Mouse (Mus musculus): ENCODE results near the gene Brca2.

The Brca2 gene

DNA sequence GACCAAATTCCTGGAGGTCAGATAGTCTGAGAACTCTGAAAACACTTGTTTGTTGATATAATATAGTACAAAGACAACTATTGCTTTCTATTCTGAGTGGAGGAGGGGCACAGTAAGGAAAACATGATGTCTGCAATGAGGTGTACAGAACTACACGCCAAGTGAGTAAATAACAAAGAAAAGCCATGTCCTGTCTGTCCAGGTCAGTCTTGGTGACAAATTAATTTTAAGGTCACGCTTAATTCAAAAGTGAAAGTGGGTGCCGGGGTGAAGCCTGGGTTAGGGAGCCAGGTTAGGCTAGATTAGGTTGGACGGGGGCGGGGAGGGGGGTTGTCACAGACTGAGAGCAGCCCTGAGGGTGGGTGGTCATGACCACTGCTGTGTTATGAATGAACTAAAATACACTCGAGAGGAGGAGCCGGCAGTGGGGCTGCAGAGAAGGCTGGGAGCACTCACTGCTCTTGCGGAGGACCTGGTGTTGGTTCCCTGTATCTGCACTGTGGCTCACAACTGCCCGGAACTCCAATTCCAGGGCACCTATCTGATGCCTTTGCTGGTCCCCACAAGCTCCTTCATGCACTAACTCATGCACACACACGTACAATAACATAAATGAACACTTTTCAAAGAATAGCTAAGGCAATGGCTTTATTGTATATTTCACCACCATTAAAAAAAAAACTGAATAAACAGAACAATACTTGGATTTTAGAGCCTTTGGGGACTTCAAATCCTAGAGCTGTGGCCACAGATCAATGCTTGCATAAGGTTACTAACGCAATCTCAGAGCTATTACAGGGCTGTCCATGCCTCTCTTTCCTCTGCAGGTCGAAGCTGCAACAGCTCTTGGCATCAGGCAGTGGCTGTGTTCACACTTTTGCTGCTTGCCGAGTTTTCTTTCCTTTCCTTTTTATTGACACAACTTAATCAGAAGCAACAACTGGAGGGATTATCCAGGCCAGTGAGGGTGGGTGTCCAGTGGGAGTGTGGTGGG lies 77.2 kb downstream of the Brca2 start:
- DNase-seq = no peak

DNA sequence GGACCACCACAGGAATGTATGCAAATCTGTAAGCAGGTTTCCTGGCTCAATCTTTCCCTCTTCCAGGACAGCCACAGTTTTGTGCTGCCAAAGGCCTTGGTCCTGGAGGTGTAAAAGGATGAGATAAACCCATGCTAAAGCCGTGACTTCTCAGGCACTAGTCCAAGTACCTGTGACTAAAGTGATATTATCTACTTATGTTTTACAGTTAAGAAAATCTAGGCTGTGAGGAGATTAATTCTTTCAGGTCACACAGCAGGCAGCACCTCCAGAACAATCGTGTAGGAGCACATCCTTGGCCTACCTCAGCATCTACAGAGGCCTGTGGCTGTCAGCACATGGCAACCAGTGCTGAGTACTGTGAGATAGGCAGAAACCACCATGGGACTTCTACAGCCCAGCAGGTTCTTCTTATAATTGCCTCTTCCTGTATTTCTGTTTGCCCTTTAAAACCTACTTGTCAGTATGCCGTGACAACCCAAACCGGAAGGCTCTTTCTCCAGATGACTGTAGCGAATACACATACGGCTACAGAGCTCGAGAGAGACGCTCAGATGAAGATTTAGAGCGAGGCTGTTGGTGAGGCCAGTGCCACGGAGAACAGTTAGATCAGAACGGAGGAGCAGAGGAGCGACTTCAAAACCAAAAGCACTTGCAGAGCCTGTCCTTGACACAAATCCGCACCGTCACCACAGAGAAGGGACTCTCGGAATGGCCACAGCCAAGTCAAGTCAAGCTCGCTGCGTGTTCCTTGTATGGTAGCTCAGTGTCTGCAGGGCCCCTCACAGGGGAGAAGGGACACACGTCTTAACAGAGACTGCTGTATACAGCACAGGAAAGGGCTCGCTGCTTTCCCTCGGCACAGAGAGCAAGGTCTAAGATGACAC lies 78.4 kb downstream of the Brca2 start:
- DNase-seq = no peak

DNA sequence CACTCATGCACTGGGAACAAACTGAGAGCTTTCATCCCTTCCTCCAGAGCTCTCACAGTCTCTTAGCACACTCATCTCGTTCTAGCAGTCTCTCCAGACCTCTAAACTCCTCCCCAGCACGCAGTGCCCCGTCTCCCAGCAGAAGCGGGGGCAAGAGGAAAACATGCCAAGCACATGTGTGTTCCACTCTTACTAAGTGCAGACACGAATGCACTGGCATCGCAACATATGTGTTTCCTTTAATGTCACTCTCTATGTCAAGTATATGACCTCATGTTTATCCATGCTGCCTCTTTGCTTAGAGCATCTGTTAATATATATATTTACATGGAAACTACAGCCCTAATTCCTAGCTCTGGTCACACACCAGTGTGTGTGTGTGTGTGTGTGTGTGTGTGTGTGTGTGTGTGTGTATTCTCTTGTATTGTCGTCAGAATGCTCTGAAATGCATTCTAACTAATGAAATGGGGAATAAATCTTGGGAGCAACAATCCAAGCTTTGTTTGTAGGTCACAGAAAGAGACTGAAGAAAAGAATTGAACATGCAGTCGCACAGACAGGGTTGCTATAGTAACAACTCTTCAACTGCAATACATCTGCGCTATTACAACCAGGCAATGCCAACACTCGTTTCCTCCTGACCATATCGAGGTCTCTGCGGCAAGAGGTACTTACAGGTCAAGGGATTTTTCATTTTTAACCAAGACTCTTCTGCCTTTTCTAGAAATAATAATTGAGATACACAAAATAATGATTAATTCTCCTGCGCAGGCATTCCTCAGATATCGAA lies 79.2 kb downstream of the Brca2 start:
- no peak for DNase-seq

DNA sequence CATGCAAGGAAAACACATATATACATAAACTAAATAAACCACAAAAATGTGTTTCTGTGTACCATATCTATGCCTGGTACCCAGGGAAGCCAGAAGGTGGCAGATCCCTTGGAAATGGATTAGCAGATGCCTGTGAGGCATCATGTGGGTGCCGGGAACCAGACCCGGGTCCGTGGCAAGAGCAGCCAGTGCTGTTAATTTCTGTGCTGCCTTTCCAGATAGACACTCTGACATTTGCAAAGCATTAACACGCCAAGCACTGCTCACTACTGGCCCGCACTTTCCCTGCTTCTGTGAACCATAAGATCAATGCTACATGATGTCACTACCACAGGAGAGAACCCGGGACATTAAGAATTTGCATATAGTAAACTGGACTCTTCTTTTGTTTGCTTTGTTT lies 83.7 kb downstream of the Brca2 start:
- DNase-seq = no peak

DNA sequence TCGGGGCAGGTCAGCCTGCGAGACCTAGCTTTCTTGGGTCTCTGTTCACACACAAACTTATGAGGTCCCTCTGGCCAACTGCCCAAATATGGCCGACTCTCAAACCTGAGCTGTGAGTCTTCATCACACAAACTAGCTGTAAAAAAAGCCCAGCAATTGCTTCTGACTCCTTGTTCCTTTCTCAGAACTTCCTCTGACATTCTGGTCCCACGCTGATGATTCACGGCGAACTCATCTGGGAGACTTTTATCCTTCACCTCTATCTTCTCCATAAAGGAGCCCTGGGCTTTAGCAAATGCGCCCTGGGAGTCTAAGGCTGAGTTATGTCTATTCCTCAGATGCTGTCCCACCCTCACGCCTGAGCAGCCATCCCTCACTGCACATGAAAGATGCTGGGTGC lies 85.2 kb downstream of the Brca2 start:
- DNase-seq = no peak

DNA sequence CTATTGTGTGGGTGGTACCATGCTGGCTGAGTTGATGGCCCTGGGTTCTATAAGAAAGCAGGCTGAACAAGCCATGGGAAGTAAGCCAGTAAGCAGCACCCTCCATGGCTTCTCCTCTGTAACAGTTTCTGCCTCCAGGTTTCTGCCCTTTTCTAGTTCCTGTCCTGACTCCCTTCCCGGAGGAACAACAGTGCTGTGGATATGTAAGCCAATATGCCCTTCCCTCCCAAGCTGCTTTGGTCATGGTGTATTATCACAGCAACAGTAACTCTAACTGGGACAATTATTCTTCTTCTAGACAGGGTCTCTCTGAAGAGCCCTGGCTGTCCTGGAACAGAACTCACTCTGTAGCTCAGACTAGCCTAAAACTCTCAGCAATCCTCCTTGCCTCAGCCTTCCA lies 88.7 kb downstream of the Brca2 start:
- DNase-seq = no peak

DNA sequence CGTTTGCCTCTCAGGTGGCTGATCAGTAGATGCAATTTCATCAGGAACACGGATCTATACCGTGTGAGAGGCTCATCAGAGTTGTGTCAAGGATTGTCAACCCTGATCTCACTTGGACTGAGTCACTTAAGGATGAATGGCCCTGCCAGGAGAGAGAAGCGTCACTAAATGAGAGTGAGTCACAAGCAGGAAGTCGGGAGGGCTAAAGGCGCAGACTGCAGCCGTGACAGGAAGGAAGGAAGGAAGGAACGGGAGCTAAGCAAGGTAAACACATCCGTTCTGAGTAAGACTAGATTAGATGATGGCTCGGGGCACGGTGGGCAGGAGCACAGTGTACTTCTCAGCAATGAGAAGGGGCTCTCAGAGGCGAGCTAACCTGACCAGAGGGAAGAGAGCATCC lies 89.3 kb downstream of the Brca2 start:
- DNase-seq = no peak

DNA sequence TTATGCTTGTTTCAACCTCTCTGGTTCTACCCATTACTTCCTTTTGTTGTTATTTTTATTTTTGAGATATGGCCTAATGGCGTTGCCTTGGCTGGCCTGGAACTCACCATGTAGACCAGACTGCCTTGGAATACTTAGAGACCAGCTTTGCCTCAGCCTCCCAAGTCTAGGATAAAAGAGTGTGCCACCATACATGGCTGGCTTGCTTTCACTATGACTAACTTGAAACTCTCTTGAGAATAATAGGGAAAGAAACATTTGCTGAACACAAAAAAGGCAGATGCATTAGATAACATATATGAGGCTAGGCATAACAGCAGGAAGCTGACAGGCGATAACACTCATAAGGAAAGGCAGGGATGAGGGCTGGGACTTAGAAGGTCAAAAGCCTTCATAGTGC lies 91.6 kb downstream of the Brca2 start:
- DNase-seq = no peak

DNA sequence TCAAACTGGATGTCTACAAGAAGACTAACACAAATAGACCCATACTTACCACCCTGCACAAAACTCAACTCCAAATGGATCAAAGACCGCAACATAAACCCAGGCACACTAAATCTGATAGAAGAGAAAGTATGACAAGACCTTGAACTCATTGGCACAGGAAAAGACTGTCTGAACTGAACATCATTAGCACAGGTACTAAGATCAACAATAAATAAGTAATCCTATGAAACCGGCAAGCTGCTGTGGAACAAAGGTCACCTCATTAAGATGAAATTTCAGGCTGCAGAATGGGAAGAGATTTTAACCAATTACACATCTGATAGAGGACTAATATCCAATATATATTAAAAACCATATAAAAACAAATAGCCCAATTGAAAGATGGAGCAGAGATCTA lies 93.8 kb downstream of the Brca2 start:
- no peak for DNase-seq

DNA sequence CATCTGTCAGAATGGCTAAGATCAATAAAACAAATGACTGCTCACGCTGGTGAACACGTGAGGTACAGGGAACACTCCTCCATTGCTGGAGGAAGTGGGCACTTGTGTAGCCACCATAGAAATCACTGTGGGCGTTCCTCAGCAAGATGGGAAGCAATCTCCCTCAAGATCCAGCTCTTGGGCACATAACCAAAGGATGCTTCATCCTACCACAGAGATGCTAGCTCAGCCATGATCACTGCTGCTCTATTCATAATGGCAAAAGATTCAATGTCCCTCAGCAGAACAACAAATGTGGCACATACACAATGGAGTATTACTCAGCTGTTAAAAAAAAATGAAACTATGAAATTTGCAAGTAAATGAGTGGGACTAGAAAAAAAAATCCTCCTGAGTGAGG lies 94.3 kb downstream of the Brca2 start:
- DNase-seq = no peak

DNA sequence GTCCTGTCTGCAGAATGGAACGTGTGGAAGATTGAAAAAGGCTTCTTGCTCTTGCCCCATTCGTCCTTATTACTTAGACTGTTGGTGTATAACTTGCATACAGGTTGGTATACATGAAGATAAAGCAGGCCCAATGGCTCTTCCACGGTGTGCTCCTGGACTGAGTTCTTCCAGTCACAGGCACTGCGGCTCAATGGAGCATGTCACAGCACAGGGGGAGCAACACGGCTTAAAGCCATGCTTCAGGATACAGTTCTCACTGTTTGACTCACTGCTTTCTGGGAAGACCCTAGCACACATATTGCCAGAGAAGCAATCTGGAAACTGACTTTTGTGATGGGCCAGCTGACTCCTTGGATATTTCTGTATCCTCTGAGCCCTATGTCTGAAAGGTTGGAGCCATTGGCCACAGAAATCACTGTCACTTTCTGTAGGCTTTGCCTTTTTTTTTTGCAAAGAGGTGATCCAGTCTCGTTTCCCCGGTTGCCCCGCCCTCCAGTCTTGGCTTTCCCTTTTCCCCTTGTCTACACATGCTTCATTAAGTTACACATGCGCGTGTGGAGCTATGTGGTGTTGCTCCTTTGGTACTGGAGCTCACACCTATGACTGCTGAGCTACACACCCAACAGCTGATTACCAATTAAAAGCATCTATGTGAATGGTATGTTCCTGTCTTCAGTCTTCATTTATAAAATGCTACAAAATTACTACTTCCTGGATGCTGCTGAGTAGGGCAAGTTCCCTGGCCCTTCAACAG lies 96.3 kb downstream of the Brca2 start:
- DNase-seq = no peak
